In the genomic region with DNA sequence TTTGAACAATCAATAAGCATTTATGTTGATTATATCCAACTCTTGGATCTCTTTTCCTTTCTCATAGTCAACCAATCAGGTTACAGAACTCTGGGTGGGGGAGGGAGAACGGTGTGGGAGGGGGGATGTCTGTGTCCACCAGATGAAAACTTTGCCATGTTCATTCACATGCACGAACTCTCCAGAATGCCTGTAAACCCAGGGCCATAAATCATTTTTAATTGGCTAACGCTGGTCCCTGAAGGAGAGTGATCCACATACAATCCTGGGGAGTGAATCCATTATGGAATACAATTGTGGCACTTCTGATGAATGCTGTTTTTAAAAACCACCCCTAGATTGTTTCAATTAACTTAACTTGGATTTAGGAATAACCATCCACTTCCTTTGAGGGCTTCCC, we compare ENCODE assay signal across 24 mouse cellular contexts.
DNase-seq lines count a peak whose midpoint lies in the region; ATAC-seq lines count a peak whose summit lies in the region.
"Had no signal": no experiment of that assay in that cellular context is flagged by ENCODE, and none has a peak within 500 bp of the region (broad histone marks: within the 10 kb centered on the region; RNA-seq: fewer than 3 reads in every experiment).

No protein-coding gene starts in this region.

- no peaks in the 10 kb centered on the region for H3K36me3 ChIP-seq in kidney, embryonic 14.5 days (ENCODE audit: control insufficient read depth, insufficient read depth, low read length)
- no peaks in the 10 kb centered on the region for H3K36me3 ChIP-seq in neural tube, embryonic 11.5 days (ENCODE audit: control insufficient read depth, insufficient read depth, low read length)
- no peaks in the 10 kb centered on the region for H3K36me3 ChIP-seq in limb, embryonic 10.5 days
- no peaks in the 10 kb centered on the region for H3K36me3 ChIP-seq in neural tube, embryonic 15.5 days
- H3K36me3 ChIP-seq: embryonic facial prominence, embryonic 13.5 days; embryonic facial prominence, embryonic 15.5 days; forebrain, embryonic 10.5 days; forebrain, embryonic 12.5 days had no signal

- no peaks in the 10 kb centered on the region for H3K9me3 ChIP-seq in kidney, embryonic 14.5 days (ENCODE audit: control insufficient read depth, low read length)
- H3K9me3 ChIP-seq in neural tube, embryonic 11.5 days (ENCODE audit: control insufficient read depth, low read length) = no peaks in the 10 kb centered on the region
- no peaks in the 10 kb centered on the region for H3K9me3 ChIP-seq in limb, embryonic 10.5 days (replicated peaks)
- H3K9me3 ChIP-seq in neural tube, embryonic 15.5 days (replicated peaks) = no peaks in the 10 kb centered on the region
- H3K9me3 ChIP-seq: embryonic facial prominence, embryonic 13.5 days; embryonic facial prominence, embryonic 15.5 days; forebrain, embryonic 10.5 days; forebrain, embryonic 12.5 days had no signal

- H3K4me3 ChIP-seq in kidney, embryonic 14.5 days (ENCODE audit: low read length) = no peak overlapping the region
- H3K4me3 ChIP-seq in neural tube, embryonic 11.5 days (ENCODE audit: low read depth, low read length) = no peak overlapping the region
- H3K4me3 ChIP-seq in limb, embryonic 10.5 days = no peak overlapping the region
- no peak overlapping the region for H3K4me3 ChIP-seq in neural tube, embryonic 15.5 days (replicated peaks)
- H3K4me3 ChIP-seq: embryonic facial prominence, embryonic 13.5 days; embryonic facial prominence, embryonic 15.5 days; erythroblast, embryonic 14.5 days; forebrain, embryonic 10.5 days; forebrain, embryonic 12.5 days had no signal

- H3K4me2 ChIP-seq in kidney, embryonic 14.5 days (replicated peaks; ENCODE audit: low read depth, low read length) = no peak overlapping the region
- H3K4me2 ChIP-seq in neural tube, embryonic 11.5 days (ENCODE audit: low read depth) = no peak overlapping the region
- H3K4me2 ChIP-seq in neural tube, embryonic 15.5 days = no peak overlapping the region
- H3K4me2 ChIP-seq: embryonic facial prominence, embryonic 13.5 days; embryonic facial prominence, embryonic 15.5 days; forebrain, embryonic 12.5 days had no signal

- 27% methylated on average over 3 of the region's 3 CpGs for WGBS in kidney, embryonic 14.5 days
- WGBS in neural tube, embryonic 11.5 days = 43% methylated on average over 3 of the region's 3 CpGs
- 43% methylated on average over 3 of the region's 3 CpGs for WGBS in limb, embryonic 10.5 days
- WGBS in neural tube, embryonic 15.5 days = 29% methylated on average over 3 of the region's 3 CpGs

- peaks cover 10% of the 10 kb centered on the region; the same call in 1 of the 2 replicates for H3K4me1 ChIP-seq in kidney, embryonic 14.5 days (ENCODE audit: control insufficient read depth, insufficient read depth, low read length)
- H3K4me1 ChIP-seq in neural tube, embryonic 11.5 days (ENCODE audit: control insufficient read depth, insufficient read depth, low read length) = no peaks in the 10 kb centered on the region; the same call in 1 of the 2 replicates
- peaks cover 32% of the 10 kb centered on the region for H3K4me1 ChIP-seq in limb, embryonic 10.5 days
- H3K4me1 ChIP-seq in neural tube, embryonic 15.5 days = 0 out of 2 replicates have a peak, but pooled peaks cover 3% of the 10 kb centered on the region
- H3K4me1 ChIP-seq: forebrain, embryonic 12.5 days had no signal

- H3K9ac ChIP-seq in kidney, embryonic 14.5 days (ENCODE audit: low read depth, low read length) = no peak overlapping the region
- no peak overlapping the region for H3K9ac ChIP-seq in neural tube, embryonic 11.5 days (ENCODE audit: low read length)
- H3K9ac ChIP-seq in neural tube, embryonic 15.5 days (replicated peaks) = no peak overlapping the region
- H3K9ac ChIP-seq: embryonic facial prominence, embryonic 13.5 days; embryonic facial prominence, embryonic 15.5 days; forebrain, embryonic 12.5 days had no signal

- ATAC-seq in kidney, embryonic 14.5 days (ENCODE audit: low FRiP score, low TSS enrichment) = 0 out of 2 replicates have a peak, but pooled peaks have one; percentile 43
- no peak for ATAC-seq in neural tube, embryonic 11.5 days (ENCODE audit: insufficient read depth, low FRiP score, low TSS enrichment)
- no peak for ATAC-seq in neural tube, embryonic 15.5 days (ENCODE audit: low FRiP score)
- ATAC-seq: forebrain, embryonic 14.5 days; forebrain, embryonic 16.5 days had no signal

- no peak for DNase-seq in kidney, postnatal 4 days
- DNase-seq in neural tube, embryonic 11.5 days (ENCODE audit: low spot score) = peak; percentile 22
- DNase-seq in neural tube, embryonic 10.5 days (ENCODE audit: extremely low spot score, low spot score) = no peak
- no peak for DNase-seq in limb, embryonic 10.5 days (ENCODE audit: low spot score)
- no peak for DNase-seq in thymus, postnatal 25 days
- no peak for DNase-seq in ovary, postnatal 36 days (ENCODE audit: low spot score)
- DNase-seq: adrenal gland, adult 2 months; adrenal gland, postnatal 10 days; adrenal gland, postnatal 25 days; cerebellum, adult 11 months; cerebellum, adult 18-20 months; cerebellum, adult 8-10 months; cerebellum, adult 9-11 months; cerebellum, postnatal 14 days; cerebellum, postnatal 36 days had no signal

- H3K27ac ChIP-seq in kidney, embryonic 14.5 days (ENCODE audit: low read depth, low read length) = no peak overlapping the region
- H3K27ac ChIP-seq in neural tube, embryonic 11.5 days (ENCODE audit: low read depth, low read length) = no peak overlapping the region
- peak overlapping the region; percentile 36 for H3K27ac ChIP-seq in limb, embryonic 10.5 days
- 0 out of 2 replicates have a peak overlapping the region, but pooled peaks have one; percentile 33 for H3K27ac ChIP-seq in neural tube, embryonic 15.5 days (replicated peaks)
- H3K27ac ChIP-seq: embryonic facial prominence, embryonic 13.5 days; embryonic facial prominence, embryonic 15.5 days; forebrain, embryonic 10.5 days; forebrain, embryonic 12.5 days had no signal

- H3K27me3 ChIP-seq in kidney, embryonic 14.5 days (ENCODE audit: control insufficient read depth, insufficient read depth, low read length) = no peaks in the 10 kb centered on the region
- H3K27me3 ChIP-seq in neural tube, embryonic 11.5 days (ENCODE audit: control insufficient read depth, insufficient read depth, low read length) = no peaks in the 10 kb centered on the region
- no peaks in the 10 kb centered on the region for H3K27me3 ChIP-seq in limb, embryonic 10.5 days (ENCODE audit: low read depth, poor library complexity, severe bottlenecking)
- H3K27me3 ChIP-seq in neural tube, embryonic 15.5 days (replicated peaks) = no peaks in the 10 kb centered on the region
- H3K27me3 ChIP-seq: embryonic facial prominence, embryonic 13.5 days; embryonic facial prominence, embryonic 15.5 days; forebrain, embryonic 12.5 days had no signal

Comparison
In these comparisons a context has a peak if more than half of its experiments do, and no peak if none do; other contexts are left out.
1. H3K27ac ChIP-seq: peak in limb, embryonic 10.5 days (single experiment) and neural tube, embryonic 15.5 days (single experiment); none in kidney, embryonic 14.5 days (single experiment) and neural tube, embryonic 11.5 days (single experiment).